Mouse (Mus musculus) hindbrain, embryonic 11.5 days (tissue): ENCODE data around the gene Dlst. TPM values are rescaled to one million over a fixed set of nuclear protein-coding genes. Genes with fewer than 3 reads are reported as not detected.

Experiments
- ATAC-seq: fragments of 200-750 bp; cut with Nextera tagmentation; 2 replicates; pipeline ENCODE4 v1.8.0; 2017; ENCODE audit warnings: mild to moderate bottlenecking, moderate TSS enrichment, moderate library complexity; ENCODE audit not compliant: low FRiP score
- DNase-seq: peaks from one replicate; pipeline ENCODE4 v3.0.0-alpha.2; 2015; ENCODE audit warnings: low spot score
- H3K27ac ChIP-seq: fragments of 300-500 bp; sonication (generic); 2 replicates; pipeline ENCODE4 v1.5.1; 2014; ENCODE audit warnings: mild to moderate bottlenecking, low read depth, low read length
- H3K27me3 ChIP-seq: fragments of 300-500 bp; sonication (generic); 2 replicates; pipeline ENCODE4 v1.6.1; 2014; ENCODE audit warnings: mild to moderate bottlenecking, low read length, moderate library complexity, mixed read lengths; ENCODE audit not compliant: control insufficient read depth, insufficient read depth
- H3K36me3 ChIP-seq: fragments of 300-500 bp; sonication (generic); 2 replicates; pipeline ENCODE4 v1.6.1; 2014; ENCODE audit warnings: mild to moderate bottlenecking, low read length, moderate library complexity, mixed read lengths; ENCODE audit not compliant: control insufficient read depth, insufficient read depth
- H3K4me1 ChIP-seq: fragments of 300-500 bp; sonication (generic); replicated peaks from 2 replicates; pipeline ENCODE4 v1.6.1; 2014; ENCODE audit warnings: low read length, mixed read lengths; ENCODE audit not compliant: control insufficient read depth, insufficient read depth
- H3K4me2 ChIP-seq: fragments of 300-500 bp; sonication (generic); replicated peaks from 2 replicates; pipeline ENCODE4 v1.6.1; 2014; ENCODE audit warnings: mild to moderate bottlenecking, low read depth, low read length
- H3K4me3 ChIP-seq: fragments of 300-500 bp; sonication (generic); 2 replicates; pipeline ENCODE4 v1.5.1; 2014; ENCODE audit warnings: low read depth, low read length
- H3K9ac ChIP-seq: fragments of 300-500 bp; sonication (generic); 2 replicates; pipeline ENCODE4 v1.6.1; 2014; ENCODE audit warnings: low read depth, low read length
- H3K9me3 ChIP-seq: fragments of 300-500 bp; sonication (generic); 2 replicates; pipeline ENCODE4 v1.6.1; 2016; ENCODE audit warnings: low read length; ENCODE audit not compliant: control insufficient read depth
- WGBS: fragments of 180-500 bp; shearing (Covaris S2); extraction: QIAGEN DNeasy Blood & Tissue Kit; methylation state at CpG from one replicate; pipeline ENCODE4 v1.1.7; 2014; 5-methylcytosine and 5-hydroxymethylcytosine counted together
- polyA plus RNA-seq: library from polyadenylated mRNA; unstranded; fragments of >200 nt; fragmentation: Nextera tagmentation; extraction: Ambion mirVana; gene quantifications from 2 replicates; pipeline ENCODE4 v1.2.1, GENCODE M21; 2014

Gene Dlst
- polyA plus RNA-seq, 1 experiment from 2014 or later = 98.7 TPM

DNA sequence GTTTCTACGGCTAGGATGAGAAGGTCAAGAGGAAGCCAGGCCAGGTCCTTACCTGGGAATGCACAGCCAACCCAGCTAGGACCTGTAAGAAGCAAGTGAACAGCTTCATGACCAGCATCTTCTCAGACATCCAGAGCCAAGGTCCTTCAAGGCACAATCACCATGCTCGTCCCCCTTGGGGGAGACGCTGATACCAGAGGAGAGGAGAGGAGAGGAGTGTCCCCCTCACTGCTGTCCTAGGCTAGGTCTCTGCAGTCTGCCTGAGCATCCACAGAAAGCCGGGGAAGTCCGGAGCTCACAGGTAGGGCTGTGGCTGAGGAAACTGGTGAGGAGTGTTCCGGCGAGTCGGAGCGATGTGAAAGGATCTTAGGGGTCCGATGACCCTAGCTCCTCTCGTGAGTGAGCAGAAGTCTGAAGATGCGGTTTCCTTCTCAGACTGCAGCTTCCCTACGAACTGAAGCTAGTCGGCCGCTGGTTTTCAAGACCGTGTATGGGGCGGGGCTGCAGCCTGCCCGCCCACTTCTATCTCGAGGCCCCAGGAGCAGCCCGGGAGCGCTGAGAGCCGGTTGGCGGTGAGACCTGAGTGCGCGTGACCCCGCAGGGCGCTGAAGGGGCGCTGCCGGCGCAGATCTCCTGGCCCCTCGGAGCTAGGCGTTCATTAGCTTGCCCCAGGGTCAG, 66.4 kb downstream of the Dlst start:
- Histone ChIP-seq H3K9me3 (no peaks in the 10 kb centered on the region), H3K4me1 (peaks cover 16% of the 10 kb centered on the region), H3K36me3 (no peaks in the 10 kb centered on the region), H3K9ac (peak overlapping the region; percentile 36; the same call in 1 of the 2 replicates), H3K4me3 (peak overlapping the region; percentile 25), H3K27me3 (peaks cover 3% of the 10 kb centered on the region), H3K4me2 (peak overlapping the region; percentile 55), H3K27ac (no peak overlapping the region)
- WGBS = 2% methylated on average over 32 of the region's 32 CpGs
- no peak for ATAC-seq
- DNase-seq = peak; percentile 57

DNA sequence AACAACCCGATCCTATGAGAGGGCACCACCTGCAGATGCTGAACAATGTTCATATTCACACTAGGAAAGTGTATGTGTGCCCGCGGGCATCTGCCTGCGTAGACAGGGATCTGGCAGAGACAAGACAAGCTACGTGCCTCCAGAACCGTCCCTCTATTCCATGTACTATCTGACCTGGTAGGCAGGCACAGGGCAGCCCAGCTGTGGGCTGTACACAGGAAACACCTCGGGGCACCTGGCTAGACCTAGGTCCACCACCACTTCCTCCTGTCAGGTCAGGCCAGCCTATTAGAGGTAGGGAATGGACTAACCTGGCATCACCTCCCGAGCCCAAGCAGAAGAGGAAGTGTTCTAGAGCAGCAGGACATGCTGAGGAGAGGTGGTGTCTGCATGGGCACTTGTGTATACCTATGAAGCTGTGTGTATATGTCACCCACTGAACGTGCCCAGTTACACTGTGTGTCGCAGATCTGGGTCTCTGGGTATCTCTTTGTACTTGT, 67.2 kb downstream of the Dlst start, which contains the start of gene Pgf:
Pgf (minus strand) TSS at position 51 of the 500 bp plus-strand sequence.
- peak within 1 kb of the TSS; percentile 55 for H3K4me2 ChIP-seq
- no peaks in the 10 kb centered on the region for H3K36me3 ChIP-seq
- no peak for ATAC-seq
- peak within 1 kb of the TSS; percentile 25 for H3K4me3 ChIP-seq
- DNase-seq = no peak
- H3K27ac ChIP-seq = no peak within 1 kb of the TSS
- peaks cover 20% of the 10 kb centered on the region for H3K4me1 ChIP-seq
- H3K9ac ChIP-seq = peak within 1 kb of the TSS; percentile 36; the same call in 1 of the 2 replicates
- 76% methylated on average over 10 of the region's 10 CpGs for WGBS
- peaks cover 7% of the 10 kb centered on the region for H3K27me3 ChIP-seq
- no peaks in the 10 kb centered on the region for H3K9me3 ChIP-seq

DNA sequence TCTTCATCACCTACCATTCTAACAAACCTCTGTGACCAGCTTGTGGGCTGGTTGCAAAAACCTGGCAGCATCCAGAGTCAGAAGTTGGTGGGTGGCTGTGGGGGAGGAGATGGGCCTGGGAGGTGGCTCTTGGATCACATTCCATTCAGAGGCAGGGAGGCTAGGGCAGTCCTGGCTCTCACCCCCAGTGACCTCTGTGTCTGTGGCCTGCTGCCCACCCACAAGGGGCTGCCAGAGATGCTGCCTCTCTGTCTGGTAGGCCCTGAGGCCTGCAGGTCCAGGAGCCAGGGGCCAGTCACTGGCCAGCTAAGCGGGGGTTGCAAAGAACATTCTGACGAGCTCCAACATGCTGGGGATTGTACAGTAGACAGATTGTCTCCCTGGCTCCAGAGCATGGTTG, 67.7 kb downstream of the Dlst start:
- H3K36me3 ChIP-seq = no peaks in the 10 kb centered on the region

DNA sequence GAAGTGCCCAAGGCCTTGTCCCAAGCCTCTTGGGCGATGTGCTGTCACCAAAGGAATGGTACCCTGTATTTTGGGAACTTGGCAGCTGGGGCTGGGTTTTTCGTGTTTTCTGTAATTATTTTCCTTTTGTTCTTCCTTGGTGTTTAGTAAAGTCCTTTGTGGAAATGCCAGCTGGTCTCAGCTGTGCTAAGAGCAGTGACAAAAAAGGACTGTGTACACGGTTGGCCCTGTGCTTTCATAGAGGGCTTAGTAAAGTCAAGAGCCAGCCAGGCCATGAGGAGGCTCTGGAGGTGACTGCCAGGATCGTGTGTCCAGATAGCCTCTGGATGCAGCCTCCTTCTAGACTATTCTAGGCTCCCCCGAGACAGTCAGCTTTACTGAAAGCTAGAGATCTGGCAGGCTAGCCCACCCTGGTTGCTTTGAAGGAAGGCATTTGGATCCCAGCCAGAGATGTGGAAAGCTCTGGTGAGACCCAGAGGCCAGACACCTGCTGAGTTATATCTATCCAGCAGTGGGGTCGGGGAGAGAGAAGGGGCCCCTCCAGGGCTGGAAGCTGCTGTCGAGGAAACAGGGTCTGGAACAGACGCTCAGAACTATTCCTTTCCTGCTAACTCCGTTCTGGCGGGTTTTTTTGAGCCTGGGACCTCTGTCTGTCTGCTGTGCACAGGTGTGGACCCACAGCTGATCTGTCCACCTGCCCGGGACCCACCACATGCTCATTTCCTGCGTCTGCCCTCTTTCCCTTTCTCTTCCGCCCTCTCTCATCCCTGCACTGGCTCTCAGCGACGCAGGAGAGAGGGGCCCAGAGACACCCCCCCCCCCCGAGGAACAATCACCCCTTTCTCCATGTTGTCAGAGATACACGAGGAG, 71.1 kb downstream of the Dlst start:
- no peaks in the 10 kb centered on the region for H3K9me3 ChIP-seq
- H3K4me1 ChIP-seq = peaks cover 11% of the 10 kb centered on the region
- no peak overlapping the region for H3K4me3 ChIP-seq
- 27% methylated on average over 16 of the region's 17 CpGs for WGBS
- peaks cover 7% of the 10 kb centered on the region for H3K27me3 ChIP-seq
- no peak overlapping the region for H3K27ac ChIP-seq
- H3K4me2 ChIP-seq = peak overlapping the region; percentile 12; the same call in 1 of the 2 replicates
- DNase-seq (peak; percentile 25), ATAC-seq (peak; percentile 40; the same call in 1 of the 2 replicates)
- no peaks in the 10 kb centered on the region for H3K36me3 ChIP-seq
- H3K9ac ChIP-seq = peak overlapping the region; percentile 38; the same call in 1 of the 2 replicates

More for the DNA sequence above, 67.7 kb downstream of the Dlst start:
- Histone ChIP-seq H3K4me3 (no peak overlapping the region), H3K9ac (no peak overlapping the region), H3K9me3 (no peaks in the 10 kb centered on the region), H3K4me1 (peaks cover 20% of the 10 kb centered on the region), H3K4me2 (no peak overlapping the region), H3K27me3 (peaks cover 7% of the 10 kb centered on the region), H3K27ac (no peak overlapping the region)
- WGBS = 65% methylated on average over 2 of the region's 2 CpGs
- ATAC-seq (no peak), DNase-seq (no peak)

DNA sequence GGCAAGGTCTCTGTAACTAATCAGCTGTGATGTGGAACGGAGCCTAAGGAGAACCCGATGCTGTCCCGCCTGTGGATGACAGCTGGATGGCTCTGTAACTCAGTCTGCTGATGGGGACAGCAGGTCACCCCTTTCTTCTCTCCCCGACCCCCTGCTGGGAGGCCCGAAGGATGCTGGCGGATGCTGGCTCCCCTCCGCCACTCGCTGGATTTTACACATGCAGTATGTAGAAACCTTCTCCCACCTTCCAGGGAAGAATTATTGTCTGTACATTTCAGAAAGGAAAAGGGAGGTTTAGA, 71.7 kb downstream of the Dlst start:
- 4% methylated on average over 8 of the region's 8 CpGs for WGBS
- Histone ChIP-seq H3K36me3 (no peaks in the 10 kb centered on the region), H3K4me1 (peaks cover 8% of the 10 kb centered on the region), H3K9me3 (no peaks in the 10 kb centered on the region), H3K9ac (peak overlapping the region; percentile 38; the same call in 1 of the 2 replicates), H3K4me2 (peak overlapping the region; percentile 12; the same call in 1 of the 2 replicates), H3K4me3 (no peak overlapping the region), H3K27ac (no peak overlapping the region), H3K27me3 (peaks cover 7% of the 10 kb centered on the region)
- ATAC-seq (peak; percentile 81), DNase-seq (peak; percentile 69)

DNA sequence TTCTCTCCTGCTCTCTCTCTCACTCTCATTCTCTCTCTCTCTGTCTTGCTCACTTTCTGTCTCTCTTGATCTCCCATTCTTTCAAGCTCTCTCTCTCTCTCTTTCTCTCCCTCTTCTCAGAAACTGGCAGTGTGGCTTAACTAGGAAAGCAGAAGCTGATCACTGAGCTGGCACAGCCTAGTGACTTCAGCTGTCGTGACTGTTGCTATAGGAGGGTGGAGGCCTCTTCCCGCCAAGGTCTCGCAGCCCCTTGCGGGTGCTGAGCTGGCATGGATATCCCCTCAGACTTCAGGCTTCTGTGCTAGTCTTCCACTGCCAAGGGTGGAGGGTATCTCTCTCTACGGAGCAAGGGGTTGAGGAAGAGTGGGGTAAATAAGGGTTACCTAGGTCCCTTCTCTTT, 72.3 kb downstream of the Dlst start:
- ATAC-seq (no peak), DNase-seq (no peak)
- Histone ChIP-seq H3K36me3 (no peaks in the 10 kb centered on the region), H3K27ac (no peak overlapping the region), H3K9me3 (no peaks in the 10 kb centered on the region), H3K4me3 (no peak overlapping the region), H3K9ac (no peak overlapping the region), H3K4me1 (peaks cover 8% of the 10 kb centered on the region), H3K27me3 (peaks cover 7% of the 10 kb centered on the region), H3K4me2 (no peak overlapping the region)
- WGBS = 59% methylated on average over 5 of the region's 5 CpGs

DNA sequence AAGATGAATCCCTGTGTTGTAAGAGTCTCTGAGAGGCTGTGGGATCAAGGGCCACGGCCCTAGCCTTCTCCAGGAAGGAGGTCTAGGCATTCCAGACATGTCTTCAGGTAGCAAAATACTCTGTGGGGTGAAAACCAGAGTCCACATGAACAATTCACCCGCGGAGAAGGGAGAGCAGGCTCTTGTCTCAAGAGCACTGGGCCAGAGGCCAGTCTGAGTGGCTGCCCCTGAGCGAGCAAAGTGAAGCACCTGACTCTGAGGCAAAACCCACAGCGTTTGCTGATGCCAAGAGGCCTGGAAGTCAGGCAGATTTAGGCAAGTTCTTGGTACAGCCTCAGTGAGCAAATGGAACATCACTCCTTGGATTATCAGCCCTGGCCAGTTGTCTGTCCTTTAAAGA, 73.5 kb downstream of the Dlst start:
- DNase-seq = no peak
- no peak overlapping the region for H3K27ac ChIP-seq
- no peaks in the 10 kb centered on the region for H3K36me3 ChIP-seq
- no peak for ATAC-seq
- no peaks in the 10 kb centered on the region for H3K9me3 ChIP-seq
- H3K9ac ChIP-seq = no peak overlapping the region
- H3K4me3 ChIP-seq = no peak overlapping the region
- H3K4me1 ChIP-seq = peaks cover 8% of the 10 kb centered on the region
- no peak overlapping the region for H3K4me2 ChIP-seq
- H3K27me3 ChIP-seq = peaks cover 7% of the 10 kb centered on the region
- 62% methylated on average over 5 of the region's 5 CpGs for WGBS
